Mouse (Mus musculus): ENCODE results near the gene Dhx37. TPM values are rescaled to one million over a fixed set of nuclear protein-coding genes. Genes with fewer than 3 reads are reported as not detected.
A peak's percentile ranks its signal among the peaks of the same experiment; 100 is the strongest.

Dhx37 gene
- total and polyA plus RNA-seq, 3 experiments = 27.4 to 549 (median 55.3) TPM

- TF ChIP-seq ZC3H11A (IDR thresholded peaks at IDR 0.05; ENCODE audit: low read depth, low read length) (no peak), CHD1 (IDR thresholded peaks at IDR 0.05; ENCODE audit: low read depth, low read length) (no peak), HCFC1 (IDR thresholded peaks at IDR 0.05; ENCODE audit: low read depth, low read length) (peak; percentile 73), MAFK (IDR thresholded peaks at IDR 0.05; ENCODE audit: borderline replicate concordance, low read depth, low read length) (no peak), GABPA (IDR thresholded peaks at IDR 0.05; ENCODE audit: low read depth, low read length) (no peak), SMC3 (IDR thresholded peaks at IDR 0.05; ENCODE audit: low read depth, low read length) (no peak), TAL1 (IDR thresholded peaks at IDR 0.05; ENCODE audit: low read length) (peak; percentile 67), NRF1 (IDR thresholded peaks at IDR 0.05; ENCODE audit: insufficient read depth, low read depth, low read length, poor library complexity, severe bottlenecking) (peak; percentile 96), TBP (IDR thresholded peaks at IDR 0.05; ENCODE audit: low read depth, low read length) (peak; percentile 88), USF2 (IDR thresholded peaks at IDR 0.05; ENCODE audit: borderline replicate concordance in 1 of 2, insufficient read depth in 1 of 2, low read depth in 1 of 2, low read length in 2 of 2) (no peak), ZMIZ1 (IDR thresholded peaks at IDR 0.05; ENCODE audit: low read depth, low read length) (peak; percentile 91), POLR2AphosphoS5 (IDR thresholded peaks at IDR 0.05; ENCODE audit: borderline replicate concordance, low read depth, low read length) (no peak), KAT2A (conservative IDR thresholded peaks at IDR 0.05; ENCODE audit: low read depth, low read length) (peak; percentile 76), RAD21 (IDR thresholded peaks at IDR 0.05; ENCODE audit: low read depth, low read length) (no peak), JUND (IDR thresholded peaks at IDR 0.05; ENCODE audit: low read depth, low read length) (no peak), BHLHE40 (IDR thresholded peaks at IDR 0.05; ENCODE audit: borderline replicate concordance, low read depth, low read length) (peak; percentile 61; the same call in 1 of the 2 replicates), MAX (IDR thresholded peaks at IDR 0.05; ENCODE audit: low read length) (peak; percentile 69), ELF1 (IDR thresholded peaks at IDR 0.05; ENCODE audit: low read depth, low read length) (peak; percentile 72; the same call in 1 of the 2 replicates), ETS1 (IDR thresholded peaks at IDR 0.05; ENCODE audit: low read depth, low read length) (peak; percentile 68; the same call in 1 of the 2 replicates), USF1 (IDR thresholded peaks at IDR 0.05; ENCODE audit: low read depth, low read length) (peak; percentile 66)
Measured at GRCm38 (mm10) chr5:125475601-125476285, 41.8 kb upstream of the Dhx37 start, which contains the start of gene Aacs (continued).

GRCm38 (mm10) chr5:125475030-125475429, 41.1 kb upstream of the Dhx37 start:
- peaks cover 0 to 2% of the 10 kb centered on the region in 2 experiments; a peak in 2 of 4 replicates for H3K36me3 ChIP-seq (ENCODE audit: control insufficient read depth in 1 of 2, insufficient read depth in 2 of 2, low read length in 2 of 2)
- no peak for DNase-seq (ENCODE audit: low read depth, low spot score)
- peaks cover 33% of the 10 kb centered on the region for H3K79me2 ChIP-seq (ENCODE audit: control insufficient read depth, insufficient read depth, low read length, poor library complexity)
- no peaks in the 10 kb centered on the region for H3K9me3 ChIP-seq (replicated peaks; ENCODE audit: insufficient read depth, low read length)
- H3K27ac ChIP-seq (ENCODE audit: control insufficient read depth, low read depth, low read length) = peak overlapping the region; percentile 6
- peaks cover 0 to 11% of the 10 kb centered on the region in 2 experiments; a peak in 1 of 4 replicates for H3K4me1 ChIP-seq (ENCODE audit: control insufficient read depth in 1 of 2, insufficient read depth in 2 of 2, low read length in 2 of 2)
- no peaks in the 10 kb centered on the region for H3K27me3 ChIP-seq (ENCODE audit: control insufficient read depth in 1 of 2, insufficient read depth in 2 of 2, low read length in 2 of 2)
- H3K4me3 ChIP-seq (ENCODE audit: control insufficient read depth in 1 of 2, insufficient read depth in 1 of 2, low read depth in 2 of 2, low read length in 2 of 2) = peak overlapping the region; percentile 54 to 85
- H3K9ac ChIP-seq (ENCODE audit: control insufficient read depth, low read depth, low read length, poor library complexity, severe bottlenecking) = peak overlapping the region; percentile 45
- TF ChIP-seq HCFC1 (IDR thresholded peaks at IDR 0.05; ENCODE audit: low read depth, low read length) = no peak
- no peak for TF ChIP-seq ETS1 (IDR thresholded peaks at IDR 0.05; ENCODE audit: low read depth, low read length)
- TF ChIP-seq ZNF384 (IDR thresholded peaks at IDR 0.05; ENCODE audit: low read depth, low read length) = no peak
- TF ChIP-seq ZC3H11A (IDR thresholded peaks at IDR 0.05; ENCODE audit: low read depth, low read length) = no peak
- TF ChIP-seq MAZ (IDR thresholded peaks at IDR 0.05; ENCODE audit: low read depth, low read length) = no peak
- no peak for TF ChIP-seq E2F4 (IDR thresholded peaks at IDR 0.05; ENCODE audit: borderline replicate concordance, low read depth, low read length)
- no peak for TF ChIP-seq MYC (IDR thresholded peaks at IDR 0.05; ENCODE audit: low read depth, low read length)

Measured in MEL (cell line).